Mouse (Mus musculus) liver, embryonic 14.5 days (tissue): ENCODE measurements around the gene Peak1.

Experiments used
- CTCF ChIP-seq: IDR thresholded peaks from 2 replicates; pipeline ENCODE4 v1.5.1; 2016; ENCODE audit warnings: antibody characterized with exemption, low read depth, control low read depth
- EP300 ChIP-seq: IDR thresholded peaks from 2 replicates; pipeline ENCODE4 v1.6.1; 2016; ENCODE audit warnings: antibody characterized with exemption, low read depth

- TF ChIP-seq CTCF, result no peak
- no peak for TF ChIP-seq EP300
Observed at GRCm38 (mm10) chr9:56368814-56369213, 49.1 kb downstream of the Peak1 start.
